Mouse (Mus musculus) heart, embryonic 13.5 days (tissue): ENCODE measurements around the gene Mpdz. TPM values are rescaled to one million over a fixed set of nuclear protein-coding genes. Genes with fewer than 3 reads are reported as not detected.

ENCODE experiments used
- ATAC-seq: fragments of 200-750 bp; cut with Nextera tagmentation; 2 replicates; pipeline ENCODE4 v1.8.0; 2017; ENCODE audit warnings: moderate TSS enrichment; ENCODE audit not compliant: insufficient number of reproducible peaks, low FRiP score, low TSS enrichment; ENCODE audit errors: extremely low read depth
- H3K27ac ChIP-seq: fragments of 300-500 bp; sonication (generic); replicated peaks from 2 replicates; pipeline ENCODE4 v1.5.1; 2015; ENCODE audit warnings: moderate library complexity, mild to moderate bottlenecking, inconsistent platforms
- H3K27me3 ChIP-seq: fragments of 300-500 bp; sonication (generic); replicated peaks from 2 replicates; pipeline ENCODE4 v1.6.1; 2015; ENCODE audit warnings: mild to moderate bottlenecking, inconsistent platforms
- H3K36me3 ChIP-seq: fragments of 300-500 bp; sonication (generic); 2 replicates; pipeline ENCODE4 v1.6.1; 2015; ENCODE audit warnings: mild to moderate bottlenecking, inconsistent platforms
- H3K4me1 ChIP-seq: fragments of 300-500 bp; sonication (generic); 2 replicates; pipeline ENCODE4 v1.6.1; 2015; ENCODE audit warnings: inconsistent platforms
- H3K4me2 ChIP-seq: fragments of 300-500 bp; sonication (generic); 2 replicates; pipeline ENCODE4 v1.6.1; 2015; ENCODE audit warnings: inconsistent platforms, mild to moderate bottlenecking, moderate library complexity
- H3K4me3 ChIP-seq: fragments of 300-500 bp; sonication (generic); 2 replicates; pipeline ENCODE4 v1.5.1; 2015; ENCODE audit warnings: moderate library complexity, mild to moderate bottlenecking, inconsistent platforms
- H3K9ac ChIP-seq: fragments of 300-500 bp; sonication (generic); 2 replicates; pipeline ENCODE4 v1.6.1; 2015; ENCODE audit warnings: inconsistent platforms, mild to moderate bottlenecking, moderate library complexity
- H3K9me3 ChIP-seq: fragments of 300-500 bp; sonication (generic); 2 replicates; pipeline ENCODE4 v1.6.1; 2016; ENCODE audit warnings: inconsistent platforms
- WGBS: fragments of 180-500 bp; shearing (Covaris S2); methylation state at CpG from one replicate; pipeline ENCODE4 v1.1.7; 2015; ENCODE audit warnings: mixed read lengths; 5-methylcytosine and 5-hydroxymethylcytosine counted together
- polyA plus RNA-seq: library from polyadenylated mRNA; unstranded; fragments of >200 nt; fragmentation: Nextera tagmentation; extraction: Ambion mirVana; gene quantifications from 2 replicates; pipeline ENCODE4 v1.2.1, GENCODE M21; 2015

Mpdz gene
- polyA plus RNA-seq, 1 experiment from 2014 or later = 21.0 TPM

DNA sequence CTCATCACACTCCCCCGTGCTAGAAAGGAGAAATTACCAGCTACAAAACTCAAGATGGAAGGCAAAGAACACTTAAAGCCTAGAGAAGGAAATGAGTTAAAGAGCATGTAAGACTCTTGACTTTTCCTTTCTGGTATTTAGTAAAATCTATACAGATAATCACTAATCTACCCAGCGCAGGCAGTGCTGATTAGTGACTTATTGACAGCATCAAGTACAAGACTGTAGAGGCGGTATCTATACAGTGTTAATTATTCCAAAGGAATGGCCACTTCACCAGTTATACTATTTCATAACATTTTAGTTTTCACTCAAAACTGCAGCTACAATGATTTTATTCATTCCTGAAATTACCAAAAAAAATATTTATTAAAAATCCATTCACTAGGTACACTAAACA lies 49.7 kb downstream of the Mpdz start:
- Histone ChIP-seq H3K4me1 (peaks cover 16% of the 10 kb centered on the region), H3K4me3 (no peak overlapping the region), H3K9me3 (no peaks in the 10 kb centered on the region), H3K36me3 (peaks cover 15% of the 10 kb centered on the region), H3K4me2 (no peak overlapping the region), H3K27ac (no peak overlapping the region), H3K9ac (no peak overlapping the region), H3K27me3 (no peaks in the 10 kb centered on the region)
- ATAC-seq = no peak
- 75% methylated on average over 3 of the region's 3 CpGs for WGBS

DNA sequence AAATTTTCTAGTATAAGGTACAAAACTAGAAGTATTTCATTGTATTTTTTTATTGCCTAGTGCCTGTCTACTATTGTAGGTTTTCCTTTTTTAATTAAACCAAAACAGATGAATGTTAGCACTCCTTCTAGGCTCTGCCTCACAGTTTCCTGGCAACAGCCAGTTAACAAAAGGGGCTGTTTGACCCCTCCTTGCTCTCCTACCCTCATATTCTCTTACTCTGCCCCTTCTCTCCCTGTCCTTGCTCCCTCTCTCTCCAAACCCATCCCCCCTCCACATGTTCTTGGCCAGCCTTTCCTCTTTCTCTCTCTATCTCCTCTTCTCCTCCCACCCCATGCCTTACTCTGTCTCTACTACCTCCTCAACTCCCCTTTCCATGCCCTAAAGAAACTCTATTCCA lies 53.4 kb downstream of the Mpdz start:
- H3K27me3 ChIP-seq = no peaks in the 10 kb centered on the region
- no peak overlapping the region for H3K4me3 ChIP-seq
- H3K27ac ChIP-seq = no peak overlapping the region
- no peaks in the 10 kb centered on the region for H3K9me3 ChIP-seq
- peaks cover 10% of the 10 kb centered on the region for H3K36me3 ChIP-seq
- no peak for ATAC-seq
- peaks cover 20% of the 10 kb centered on the region for H3K4me1 ChIP-seq
- no peak overlapping the region for H3K9ac ChIP-seq
- no peak overlapping the region for H3K4me2 ChIP-seq

DNA sequence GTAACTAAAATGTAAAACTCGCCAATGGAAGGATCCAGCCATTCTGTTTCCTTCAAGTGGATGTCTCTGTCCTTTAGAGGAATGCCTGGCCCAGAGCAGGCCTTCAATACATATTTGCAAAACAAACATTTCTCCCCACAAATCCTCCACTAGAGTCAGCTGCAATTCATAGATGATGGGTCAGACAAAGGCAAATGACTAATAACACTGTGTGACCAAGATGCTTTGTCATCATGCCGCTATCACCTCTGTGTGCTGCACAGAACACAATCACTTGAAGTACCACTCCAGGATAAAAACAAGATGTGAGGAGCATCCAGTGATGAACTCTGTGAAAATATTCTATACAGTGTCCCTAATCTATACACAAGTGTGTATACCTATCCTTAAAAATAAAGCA lies 55.0 kb downstream of the Mpdz start:
- no peak overlapping the region for H3K9ac ChIP-seq

DNA sequence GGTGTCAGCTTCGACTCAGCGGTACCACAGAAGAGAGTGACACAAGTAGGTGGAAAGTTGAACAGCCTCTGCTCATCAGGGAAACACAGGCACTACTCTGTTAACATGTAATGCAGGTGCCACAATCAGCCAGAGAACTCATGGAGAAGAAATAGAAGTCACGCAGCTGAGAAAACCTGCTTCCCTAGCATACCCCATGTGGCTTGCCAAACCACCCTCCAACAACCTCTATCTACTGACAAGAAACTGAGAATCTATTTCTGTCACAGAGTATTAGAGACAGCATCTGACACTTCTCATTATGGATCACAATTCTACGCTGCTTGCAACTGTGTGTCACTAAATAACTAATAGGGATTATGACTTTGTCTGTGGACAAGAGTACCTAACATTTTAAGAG lies 70.3 kb downstream of the Mpdz start:
- peak overlapping the region; percentile 30 for H3K27ac ChIP-seq
- H3K4me2 ChIP-seq = no peak overlapping the region
- 53% methylated on average over 4 of the region's 4 CpGs for WGBS
- no peaks in the 10 kb centered on the region for H3K27me3 ChIP-seq
- H3K4me3 ChIP-seq = no peak overlapping the region
- H3K36me3 ChIP-seq = peaks cover 51% of the 10 kb centered on the region
- H3K9me3 ChIP-seq = no peaks in the 10 kb centered on the region
- H3K4me1 ChIP-seq = peaks cover 12% of the 10 kb centered on the region; the same call in 1 of the 2 replicates
- H3K9ac ChIP-seq = no peak overlapping the region
- no peak for ATAC-seq

More for the DNA sequence above, 55.0 kb downstream of the Mpdz start:
- Histone ChIP-seq H3K4me2 (no peak overlapping the region), H3K4me1 (peaks cover 20% of the 10 kb centered on the region), H3K4me3 (no peak overlapping the region), H3K9me3 (no peaks in the 10 kb centered on the region), H3K27ac (no peak overlapping the region), H3K36me3 (peaks cover 26% of the 10 kb centered on the region), H3K27me3 (no peaks in the 10 kb centered on the region)
- no peak for ATAC-seq
- WGBS = 78% methylated on average over 2 of the region's 2 CpGs

DNA sequence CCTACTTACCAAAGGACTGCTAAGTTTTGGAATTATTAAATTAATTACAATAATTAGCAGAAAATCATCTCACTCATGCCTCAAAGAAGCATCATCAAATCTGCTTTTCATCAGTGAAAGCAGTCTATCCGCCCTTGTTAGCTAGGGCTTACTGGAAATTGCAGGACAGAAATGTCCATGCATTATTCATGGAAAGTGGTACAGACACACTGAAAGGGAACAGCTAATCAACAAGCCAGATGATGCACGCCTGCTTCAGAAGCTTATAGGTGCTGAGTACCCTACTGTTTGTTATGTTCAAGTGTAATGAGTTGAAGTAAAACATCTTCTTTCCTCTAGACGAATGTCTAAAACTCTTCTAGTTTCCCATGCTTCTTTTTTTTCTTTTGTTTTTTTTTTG lies 91.2 kb downstream of the Mpdz start:
- Histone ChIP-seq H3K4me1 (no peaks in the 10 kb centered on the region), H3K4me2 (no peak overlapping the region), H3K27ac (no peak overlapping the region), H3K27me3 (no peaks in the 10 kb centered on the region), H3K9ac (no peak overlapping the region), H3K36me3 (peaks cover 46% of the 10 kb centered on the region), H3K4me3 (no peak overlapping the region), H3K9me3 (no peaks in the 10 kb centered on the region)
- 93% methylated on average over 3 of the region's 3 CpGs for WGBS
- no peak for ATAC-seq

DNA sequence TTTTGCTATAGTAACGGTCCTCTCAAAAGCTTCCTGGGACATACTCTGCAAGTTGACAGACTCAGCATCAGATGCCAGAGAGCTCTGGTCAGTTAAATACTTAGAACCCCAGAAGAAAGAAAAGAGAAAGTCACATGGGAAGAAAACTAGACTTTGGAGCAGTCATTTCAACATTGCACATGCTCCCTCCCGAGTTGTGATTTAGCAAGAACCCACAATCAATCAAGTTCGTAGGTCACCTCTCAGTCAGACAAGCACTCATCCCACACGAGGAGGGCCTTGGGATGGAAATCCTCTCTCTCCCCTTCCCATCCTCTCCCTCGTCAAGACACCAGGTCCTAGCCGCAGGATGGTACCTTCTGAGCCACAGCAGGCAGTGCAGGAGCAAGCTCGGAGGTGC lies 94.0 kb downstream of the Mpdz start:
- no peaks in the 10 kb centered on the region for H3K27me3 ChIP-seq
- no peak overlapping the region for H3K9ac ChIP-seq
- H3K9me3 ChIP-seq = no peaks in the 10 kb centered on the region
- H3K4me2 ChIP-seq = no peak overlapping the region
- no peak for ATAC-seq
- peaks cover 42% of the 10 kb centered on the region for H3K36me3 ChIP-seq
- no peak overlapping the region for H3K4me3 ChIP-seq
- 0 out of 2 replicates have a peak, but pooled peaks cover 2% of the 10 kb centered on the region for H3K4me1 ChIP-seq
- no peak overlapping the region for H3K27ac ChIP-seq
- 77% methylated on average over 7 of the region's 7 CpGs for WGBS

DNA sequence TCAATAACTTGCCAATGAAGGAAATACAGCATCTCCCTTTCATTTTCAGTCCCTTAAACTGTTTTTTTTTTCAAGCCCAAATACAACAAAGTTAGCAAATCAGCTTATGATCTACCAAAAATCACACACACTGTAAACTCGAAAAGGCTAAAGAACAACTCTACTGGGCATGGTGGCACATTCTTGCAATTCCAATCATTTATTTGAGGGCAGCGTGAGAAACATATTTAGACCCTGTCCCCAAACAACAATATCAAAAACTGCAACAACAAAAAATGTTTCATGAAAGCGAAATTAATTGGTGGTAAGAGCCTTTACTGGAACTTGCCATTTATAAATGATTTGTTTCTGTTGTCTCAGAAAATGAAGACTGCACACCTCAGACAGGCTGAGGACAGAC lies 97.5 kb downstream of the Mpdz start:
- Histone ChIP-seq H3K27me3 (no peaks in the 10 kb centered on the region), H3K9me3 (no peaks in the 10 kb centered on the region), H3K4me2 (no peak overlapping the region), H3K4me1 (0 out of 2 replicates have a peak, but pooled peaks cover 2% of the 10 kb centered on the region), H3K36me3 (peaks cover 38% of the 10 kb centered on the region), H3K9ac (no peak overlapping the region), H3K4me3 (no peak overlapping the region), H3K27ac (no peak overlapping the region)
- no peak for ATAC-seq
- WGBS = 57% methylated on average over 3 of the region's 3 CpGs

DNA sequence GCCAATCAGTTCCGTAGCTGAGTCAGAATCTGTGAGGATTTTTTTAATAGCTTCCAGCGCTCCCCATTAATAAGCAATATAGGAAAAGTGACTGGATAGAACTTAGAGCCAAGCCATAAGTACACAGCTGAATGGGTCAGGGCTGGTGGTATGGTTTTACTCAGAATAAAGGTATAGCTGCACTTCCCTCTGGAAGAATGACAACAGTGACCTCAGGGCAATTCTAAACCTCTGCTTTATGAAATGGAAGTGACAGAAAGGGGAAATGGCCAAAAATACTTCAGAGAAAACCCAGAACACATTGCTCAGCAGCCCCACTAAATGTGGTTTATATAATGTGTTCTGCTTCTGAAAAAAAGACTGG lies 109.0 kb downstream of the Mpdz start:
- Histone ChIP-seq H3K27me3 (no peaks in the 10 kb centered on the region), H3K4me2 (no peak overlapping the region), H3K4me1 (no peaks in the 10 kb centered on the region), H3K9ac (no peak overlapping the region), H3K4me3 (no peak overlapping the region), H3K27ac (no peak overlapping the region), H3K36me3 (peaks cover 31% of the 10 kb centered on the region), H3K9me3 (no peaks in the 10 kb centered on the region)
- ATAC-seq = no peak; the same call in 1 of the 2 replicates
- WGBS = 80% methylated on average over 2 of the region's 2 CpGs

DNA sequence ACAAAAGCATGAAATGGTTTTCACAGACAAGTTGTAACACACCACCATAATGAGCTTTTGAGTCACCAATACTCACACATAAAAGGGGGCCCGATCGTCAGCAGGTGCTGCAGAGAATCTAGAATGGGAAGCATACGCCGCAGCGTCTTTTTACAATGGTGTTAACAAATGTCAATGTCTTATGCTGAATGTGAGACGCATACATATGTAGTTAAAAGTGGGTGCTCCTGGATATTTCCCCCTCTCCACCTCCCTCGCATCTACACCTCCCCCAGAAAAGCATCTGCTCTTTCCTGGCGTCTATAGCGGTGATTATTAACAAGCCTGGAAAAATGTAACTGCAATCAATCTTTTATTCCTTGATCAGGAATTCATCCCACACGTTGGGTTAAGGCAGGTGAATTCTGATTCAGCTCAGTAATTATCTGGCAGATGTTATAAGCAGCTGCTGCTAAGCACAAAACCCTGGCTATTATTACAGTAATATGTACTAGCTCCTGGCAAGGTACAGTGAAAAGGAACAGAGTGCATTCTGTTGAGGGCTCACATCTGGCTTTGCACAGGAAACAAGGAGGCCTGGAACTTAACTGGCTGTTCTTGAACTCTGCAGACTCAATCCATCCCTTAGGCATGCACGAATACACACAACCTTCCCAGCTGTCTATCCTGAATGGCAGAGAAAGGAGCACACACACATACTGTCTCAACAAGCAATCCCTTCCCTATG lies 109.6 kb downstream of the Mpdz start:
- no peaks in the 10 kb centered on the region for H3K27me3 ChIP-seq
- no peaks in the 10 kb centered on the region for H3K9me3 ChIP-seq
- 77% methylated on average over 11 of the region's 11 CpGs for WGBS
- H3K36me3 ChIP-seq = peaks cover 31% of the 10 kb centered on the region
- H3K9ac ChIP-seq = no peak overlapping the region
- ATAC-seq = no peak
- no peak overlapping the region for H3K27ac ChIP-seq
- H3K4me2 ChIP-seq = no peak overlapping the region
- H3K4me1 ChIP-seq = no peaks in the 10 kb centered on the region
- no peak overlapping the region for H3K4me3 ChIP-seq

DNA sequence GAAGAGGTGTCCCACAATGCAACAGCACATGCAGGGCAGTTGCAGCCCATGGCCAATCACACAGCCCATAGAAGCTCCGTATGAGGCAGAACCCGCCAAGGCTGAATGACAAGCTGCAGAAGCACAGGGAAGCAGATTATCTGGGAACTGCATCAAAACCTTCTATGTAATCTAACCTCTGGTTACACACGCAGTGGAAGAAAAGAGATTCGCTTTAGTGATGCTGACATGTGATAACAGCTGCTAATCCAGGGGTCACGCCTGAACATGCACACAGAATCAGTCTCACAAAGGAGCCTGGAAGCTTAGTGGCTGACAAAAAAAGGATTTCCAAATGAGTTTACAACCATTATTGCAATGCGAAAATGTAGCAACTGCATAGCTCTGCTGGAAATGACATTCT lies 110.2 kb downstream of the Mpdz start:
- H3K36me3 ChIP-seq = peaks cover 30% of the 10 kb centered on the region
- ATAC-seq = no peak

DNA sequence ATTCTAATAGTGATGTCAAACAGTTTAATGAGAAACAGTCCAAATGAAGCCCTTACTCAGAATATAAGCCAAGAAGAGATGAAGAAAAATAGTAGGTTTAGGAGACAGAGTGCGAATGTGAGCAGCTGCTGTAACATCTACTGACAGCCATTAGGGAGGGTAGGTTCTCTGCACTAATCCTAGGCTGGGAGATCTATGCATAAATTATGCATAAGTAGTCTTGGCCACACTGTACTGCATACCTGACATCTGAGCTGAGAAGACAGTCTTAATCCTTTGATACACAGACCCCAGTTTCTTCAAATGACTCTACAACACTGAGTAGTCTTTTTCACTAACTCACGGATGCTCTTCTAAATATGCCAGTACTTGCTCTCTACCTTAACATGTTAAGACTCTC lies 114.9 kb downstream of the Mpdz start:
- Histone ChIP-seq H3K4me2 (no peak overlapping the region), H3K4me3 (no peak overlapping the region), H3K9ac (no peak overlapping the region), H3K27ac (no peak overlapping the region), H3K36me3 (peaks cover 30% of the 10 kb centered on the region), H3K9me3 (no peaks in the 10 kb centered on the region), H3K4me1 (no peaks in the 10 kb centered on the region), H3K27me3 (no peaks in the 10 kb centered on the region)
- 91% methylated on average over 2 of the region's 2 CpGs for WGBS
- ATAC-seq = no peak

More for the DNA sequence above, 110.2 kb downstream of the Mpdz start:
- Histone ChIP-seq H3K4me1 (no peaks in the 10 kb centered on the region), H3K27ac (no peak overlapping the region), H3K4me2 (no peak overlapping the region), H3K9ac (no peak overlapping the region), H3K27me3 (no peaks in the 10 kb centered on the region), H3K4me3 (no peak overlapping the region), H3K9me3 (no peaks in the 10 kb centered on the region)
- 66% methylated on average over 6 of the region's 6 CpGs for WGBS

DNA sequence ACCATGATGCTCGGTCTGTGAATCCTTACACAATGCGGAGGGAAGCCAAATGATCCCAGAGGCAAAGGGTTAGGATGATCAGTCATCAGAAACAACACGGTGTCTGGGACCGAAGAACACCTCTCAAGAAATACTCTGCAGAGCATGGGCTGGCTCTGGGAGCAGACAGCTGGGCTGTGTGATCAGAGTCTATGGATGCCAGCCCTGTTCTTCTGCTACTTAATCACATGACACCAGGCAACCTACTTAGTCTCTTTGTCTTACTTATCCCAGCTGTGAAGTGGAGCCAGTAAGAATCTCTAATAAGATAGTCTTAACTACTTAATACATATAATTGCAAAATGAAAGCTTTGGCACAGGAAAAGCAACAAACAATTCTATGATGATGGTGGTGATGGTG lies 118.8 kb downstream of the Mpdz start:
- Histone ChIP-seq H3K27me3 (no peaks in the 10 kb centered on the region), H3K4me1 (no peaks in the 10 kb centered on the region), H3K4me2 (no peak overlapping the region), H3K9ac (no peak overlapping the region), H3K9me3 (no peaks in the 10 kb centered on the region), H3K4me3 (no peak overlapping the region), H3K36me3 (peaks cover 53% of the 10 kb centered on the region), H3K27ac (no peak overlapping the region)
- ATAC-seq = no peak
- WGBS = 86% methylated on average over 4 of the region's 4 CpGs
